In genomic region chr2:153496301-153496700, GRCm38 (mm10) we compare ENCODE assay signal across 11 mouse cellular contexts. TPM values are rescaled to one million over a fixed set of nuclear protein-coding genes. Genes with fewer than 3 reads are reported as not detected.
DNase-seq lines count a peak whose midpoint lies in the region; ATAC-seq and TF ChIP-seq lines count a peak whose summit lies in the region.
"Had no signal": no experiment of that assay in that cellular context is flagged by ENCODE, and none has a peak within 500 bp of the region (broad histone marks: within the 10 kb centered on the region; RNA-seq: fewer than 3 reads in every experiment).

No protein-coding gene starts in this region.

- H3K4me1 ChIP-seq in liver, embryonic 15.5 days (replicated peaks), result peaks cover 81% of the 10 kb centered on the region
- no peaks in the 10 kb centered on the region; the same call in 1 of the 2 replicates for H3K4me1 ChIP-seq in stomach, postnatal 0 days (replicated peaks; ENCODE audit: control insufficient read depth, insufficient read depth)

- H3K4me3 ChIP-seq in liver, embryonic 15.5 days (replicated peaks), result 0 out of 2 replicates have a peak overlapping the region, but pooled peaks have one; percentile 4
- H3K4me3 ChIP-seq in stomach, postnatal 0 days (ENCODE audit: low read depth, low read length), result no peak overlapping the region

- H3K36me3 ChIP-seq in liver, embryonic 15.5 days (replicated peaks), result no peaks in the 10 kb centered on the region
- no peaks in the 10 kb centered on the region for H3K36me3 ChIP-seq in stomach, postnatal 0 days (ENCODE audit: control insufficient read depth, insufficient read depth, low read length)

- peak; percentile 67 for DNase-seq in cerebellum, adult 9-11 months
- peak; percentile 21 for DNase-seq in thymus, postnatal 14 days
- DNase-seq in thymus, postnatal 25 days, result no peak
- DNase-seq in stomach, postnatal 0 days (ENCODE audit: low spot score), result no peak
- DNase-seq in ovary, adult 18-20 months (ENCODE audit: low spot score), result no peak

- no peaks in the 10 kb centered on the region for H3K9me3 ChIP-seq in liver, embryonic 15.5 days (replicated peaks)
- H3K9me3 ChIP-seq in stomach, postnatal 0 days (ENCODE audit: control insufficient read depth, low read length), result no peaks in the 10 kb centered on the region

- no peak for TF ChIP-seq CTCF in stomach, postnatal 0 days (IDR thresholded peaks at IDR 0.05; ENCODE audit: low read depth)

- H3K4me2 ChIP-seq in liver, embryonic 15.5 days, result peak overlapping the region; percentile 97
- no peak overlapping the region for H3K4me2 ChIP-seq in stomach, postnatal 0 days (replicated peaks; ENCODE audit: low read depth)

- H3K27me3 ChIP-seq in liver, embryonic 15.5 days, result no peaks in the 10 kb centered on the region
- no peaks in the 10 kb centered on the region for H3K27me3 ChIP-seq in stomach, postnatal 0 days (ENCODE audit: control insufficient read depth, insufficient read depth, low read length)

- no peak for TF ChIP-seq EP300 in stomach, postnatal 0 days (optimal IDR thresholded peaks at IDR 0.05)

- WGBS in liver, embryonic 15.5 days (ENCODE audit: insufficient replicate concordance), result 45% methylated on average over 6 of the region's 6 CpGs
- 71% methylated on average over 6 of the region's 6 CpGs for WGBS in stomach, postnatal 0 days

- H3K27ac ChIP-seq in liver, embryonic 15.5 days (replicated peaks), result peak overlapping the region; percentile 97
- H3K27ac ChIP-seq in stomach, postnatal 0 days (replicated peaks), result peak overlapping the region; percentile 13; the same call in 1 of the 2 replicates

- peak overlapping the region; percentile 50 for H3K9ac ChIP-seq in liver, embryonic 15.5 days
- no peak overlapping the region for H3K9ac ChIP-seq in stomach, postnatal 0 days (ENCODE audit: low read length)

- ATAC-seq in cerebellum, adult (ENCODE audit: insufficient number of reproducible peaks, low FRiP score, low TSS enrichment), result no peak
- no peak for ATAC-seq in liver, embryonic 15.5 days (ENCODE audit: insufficient read depth)
- ATAC-seq in stomach, postnatal 0 days (ENCODE audit: low FRiP score, low TSS enrichment), result 0 out of 2 replicates have a peak, but pooled peaks have one; percentile 0
- ATAC-seq in erythroid progenitor cell, adult 5-6 weeks (replicated peaks; ENCODE audit: low FRiP score, poor library complexity, severe bottlenecking), result no peak

RNA-seq across cellular contexts. Expression of gene 4930404H24Rik, which starts 3.7 kb away (rescaled TPM):
- polyA plus RNA-seq in liver, embryonic 15.5 days (2015; fragmentation: Nextera tagmentation; extraction: Ambion mirVana), result not detected in 2 replicates
- polyA plus RNA-seq in stomach, postnatal 0 days (2015; fragmentation: Nextera tagmentation; extraction: Ambion mirVana), result not detected in 2 replicates
- not detected in 2 replicates for total RNA-seq in erythroid progenitor cell, adult 5-6 weeks (2015; ENCODE audit: low replicate concordance)
- total RNA-seq in erythroid progenitor cell, adult 5-6 weeks (2017; ENCODE audit: low replicate concordance), result not detected in 2 replicates
- total RNA-seq: heart, adult 8-10 months; left cerebral cortex, postnatal 25 days had no signal
- polyA plus RNA-seq: neural tube, embryonic 14.5 days had no signal

RNA-seq across cellular contexts. Expression of gene Nol4l, which starts 33.5 kb away (rescaled TPM):
- 4.7 and 4.9 TPM in 2 replicates for polyA plus RNA-seq in liver, embryonic 15.5 days (2015; fragmentation: Nextera tagmentation; extraction: Ambion mirVana)
- 4.4 and 4.8 TPM in 2 replicates for polyA plus RNA-seq in stomach, postnatal 0 days (2015; fragmentation: Nextera tagmentation; extraction: Ambion mirVana)
- total RNA-seq in erythroid progenitor cell, adult 5-6 weeks (2015; ENCODE audit: low replicate concordance), result 5.0 and 5.8 TPM in 2 replicates
- 2.7 and 5.8 TPM in 2 replicates for total RNA-seq in erythroid progenitor cell, adult 5-6 weeks (2017; ENCODE audit: low replicate concordance)

Comparison
In these comparisons a context has a peak if more than half of its experiments do, and no peak if none do; other contexts are left out.
1. DNase-seq: peak in cerebellum, adult 9-11 months (single experiment) and thymus, postnatal 14 days (single experiment); none in thymus, postnatal 25 days (single experiment), stomach, postnatal 0 days (single experiment) and ovary, adult 18-20 months (single experiment).